Mouse (Mus musculus) G1E (cell line): ENCODE results near the gene Icmt.

ENCODE experiments used
- CTCF ChIP-seq: IDR thresholded peaks from 2 replicates; pipeline ENCODE4 v1.5.1; 2012; ENCODE audit warnings: low read depth, low read length, inconsistent platforms, mixed read lengths
- GATA1 ChIP-seq: IDR thresholded peaks from 2 replicates; pipeline ENCODE4 v1.6.1; 2012; ENCODE audit warnings: borderline replicate concordance, low read length, inconsistent platforms, mixed read lengths
- POLR2AphosphoS5 ChIP-seq: IDR thresholded peaks from 2 replicates; pipeline ENCODE4 v1.6.1; 2012; ENCODE audit warnings: low read depth, low read length, inconsistent platforms; ENCODE audit not compliant: insufficient replicate concordance
- TAL1 ChIP-seq: conservative IDR thresholded peaks from 2 replicates; pipeline ENCODE4 v1.6.1; 2012; ENCODE audit warnings: low read depth, low read length, inconsistent platforms, mixed read lengths

DNA sequence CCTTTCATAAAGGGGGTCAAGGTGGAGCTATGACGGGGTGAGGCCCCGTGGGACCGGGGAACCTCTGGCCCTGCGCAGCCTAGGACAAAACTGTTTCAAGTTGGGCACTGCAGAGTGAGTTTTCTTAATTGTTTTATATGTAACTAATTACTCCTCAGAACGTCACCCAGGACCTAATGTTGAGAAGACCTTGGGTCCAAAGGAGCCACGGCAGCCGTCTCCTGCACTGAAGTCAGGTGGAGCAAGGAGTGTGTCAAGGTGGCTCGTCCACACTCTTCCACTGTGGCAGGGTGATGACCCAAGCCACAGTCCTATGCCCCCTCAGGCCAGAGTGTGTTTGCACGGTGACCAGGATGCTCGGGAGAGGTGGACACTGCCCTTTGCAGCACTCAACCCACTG is 6.1 kb downstream of the Icmt start:
- TF ChIP-seq CTCF (no peak), GATA1 (no peak), POLR2AphosphoS5 (no peak), TAL1 (no peak)
